9 mouse cellular contexts compared by ENCODE assay signal in the genomic region with DNA sequence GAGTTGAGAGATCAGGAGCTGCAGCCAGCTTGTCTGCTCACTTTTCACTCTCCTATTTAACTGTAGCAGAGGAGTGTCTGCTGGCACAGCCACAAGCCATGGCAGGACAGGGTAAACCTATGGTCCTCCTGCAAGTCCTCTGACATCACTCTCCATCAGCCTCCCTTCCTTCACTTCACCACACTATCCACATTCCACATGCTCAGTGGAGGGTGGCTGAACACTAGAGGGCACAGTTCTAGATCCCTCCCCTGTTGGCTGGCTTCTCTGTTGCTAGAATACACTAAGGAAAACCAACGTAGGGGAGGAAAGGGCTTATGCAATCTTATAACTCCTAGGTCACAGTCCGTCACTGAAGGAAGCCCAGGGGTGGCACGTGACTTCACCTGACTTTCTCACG. TPM values are rescaled to one million over a fixed set of nuclear protein-coding genes. Genes with fewer than 3 reads are reported as not detected.
A peak's percentile ranks its signal among the peaks of the same experiment; 100 is the strongest.
DNase-seq lines count a peak whose midpoint lies in the region; ATAC-seq lines count a peak whose summit lies in the region.
"Had no signal": no experiment of that assay in that cellular context is flagged by ENCODE, and none has a peak within 500 bp of the region (broad histone marks: within the 10 kb centered on the region; RNA-seq: fewer than 3 reads in every experiment).

No protein-coding gene starts in this region.

- ATAC-seq in kidney, embryonic 15.5 days (replicated peaks; ENCODE audit: low FRiP score): peak; percentile 75; the same call in 1 of the 2 replicates

- no peak overlapping the region for H3K4me2 ChIP-seq in kidney, embryonic 15.5 days
- H3K4me2 ChIP-seq: lung, embryonic 15.5 days had no signal

- peaks cover 85% of the 10 kb centered on the region for H3K36me3 ChIP-seq in kidney, embryonic 15.5 days

- H3K27ac ChIP-seq in kidney, embryonic 15.5 days: no peak overlapping the region
- H3K27ac ChIP-seq: lung, embryonic 15.5 days had no signal

- H3K4me1 ChIP-seq in kidney, embryonic 15.5 days: no peaks in the 10 kb centered on the region
- H3K4me1 ChIP-seq: lung, embryonic 15.5 days had no signal

- H3K4me3 ChIP-seq in kidney, embryonic 15.5 days (replicated peaks): no peak overlapping the region
- H3K4me3 ChIP-seq: lung, embryonic 15.5 days had no signal

- no peak overlapping the region for H3K9ac ChIP-seq in kidney, embryonic 15.5 days
- H3K9ac ChIP-seq: lung, embryonic 15.5 days had no signal

- DNase-seq in cerebellum, adult 9-10 months: peak; percentile 36
- no peak for DNase-seq in cerebellum, adult 11-12 months
- peak; percentile 8 for DNase-seq in ovary, postnatal 14 days (ENCODE audit: low spot score)
- DNase-seq in ovary, postnatal 10 days (ENCODE audit: low spot score): no peak
- DNase-seq in yolk sac, embryonic 10.5 days (ENCODE audit: low spot score): peak; percentile 57
- no peak for DNase-seq in urinary bladder, postnatal 4 days (ENCODE audit: low spot score in 2 of 2)
- no peak for DNase-seq in urinary bladder, postnatal 25 days (ENCODE audit: low spot score)

- WGBS in kidney, embryonic 15.5 days: 52% methylated on average over 4 of the region's 4 CpGs

- H3K27me3 ChIP-seq in kidney, embryonic 15.5 days: no peaks in the 10 kb centered on the region
- H3K27me3 ChIP-seq: lung, embryonic 15.5 days had no signal

- no peaks in the 10 kb centered on the region for H3K9me3 ChIP-seq in kidney, embryonic 15.5 days (replicated peaks)
- H3K9me3 ChIP-seq: lung, embryonic 15.5 days had no signal

RNA-seq across cellular contexts. Expression of a gene that starts 27.3 kb away (rescaled TPM):
- 21.2 and 21.6 TPM in 2 replicates for polyA plus RNA-seq in kidney, embryonic 15.5 days (2015; fragmentation: Nextera tagmentation; extraction: Ambion mirVana)

RNA-seq across cellular contexts. Expression of a gene that starts 59.8 kb away (rescaled TPM):
- 9.7 and 10.4 TPM in 2 replicates for polyA plus RNA-seq in kidney, embryonic 15.5 days (2015; fragmentation: Nextera tagmentation; extraction: Ambion mirVana)

Comparison
In these comparisons a context has a peak if more than half of its experiments do, and no peak if none do; other contexts are left out.
1. DNase-seq: peak in cerebellum, adult 9-10 months (single experiment), ovary, postnatal 14 days (single experiment) and yolk sac, embryonic 10.5 days (single experiment); none in cerebellum, adult 11-12 months (single experiment), ovary, postnatal 10 days (single experiment), urinary bladder, postnatal 4 days (0 of 2) and urinary bladder, postnatal 25 days (single experiment).